Mouse (Mus musculus) heart, embryonic 13.5 days (tissue): ENCODE results near the gene Btbd7. TPM values are rescaled to one million over a fixed set of nuclear protein-coding genes. Genes with fewer than 3 reads are reported as not detected.

Source experiments
- ATAC-seq: fragments of 200-750 bp; cut with Nextera tagmentation; 2 replicates; pipeline ENCODE4 v1.8.0; 2017; ENCODE audit warnings: moderate TSS enrichment; ENCODE audit not compliant: insufficient number of reproducible peaks, low FRiP score, low TSS enrichment; ENCODE audit errors: extremely low read depth
- H3K27ac ChIP-seq: fragments of 300-500 bp; sonication (generic); replicated peaks from 2 replicates; pipeline ENCODE4 v1.5.1; 2015; ENCODE audit warnings: moderate library complexity, mild to moderate bottlenecking, inconsistent platforms
- H3K27me3 ChIP-seq: fragments of 300-500 bp; sonication (generic); replicated peaks from 2 replicates; pipeline ENCODE4 v1.6.1; 2015; ENCODE audit warnings: mild to moderate bottlenecking, inconsistent platforms
- H3K36me3 ChIP-seq: fragments of 300-500 bp; sonication (generic); 2 replicates; pipeline ENCODE4 v1.6.1; 2015; ENCODE audit warnings: mild to moderate bottlenecking, inconsistent platforms
- H3K4me1 ChIP-seq: fragments of 300-500 bp; sonication (generic); 2 replicates; pipeline ENCODE4 v1.6.1; 2015; ENCODE audit warnings: inconsistent platforms
- H3K4me2 ChIP-seq: fragments of 300-500 bp; sonication (generic); 2 replicates; pipeline ENCODE4 v1.6.1; 2015; ENCODE audit warnings: inconsistent platforms, mild to moderate bottlenecking, moderate library complexity
- H3K4me3 ChIP-seq: fragments of 300-500 bp; sonication (generic); 2 replicates; pipeline ENCODE4 v1.5.1; 2015; ENCODE audit warnings: moderate library complexity, mild to moderate bottlenecking, inconsistent platforms
- H3K9ac ChIP-seq: fragments of 300-500 bp; sonication (generic); 2 replicates; pipeline ENCODE4 v1.6.1; 2015; ENCODE audit warnings: inconsistent platforms, mild to moderate bottlenecking, moderate library complexity
- H3K9me3 ChIP-seq: fragments of 300-500 bp; sonication (generic); 2 replicates; pipeline ENCODE4 v1.6.1; 2016; ENCODE audit warnings: inconsistent platforms
- WGBS: fragments of 180-500 bp; shearing (Covaris S2); methylation state at CpG from one replicate; pipeline ENCODE4 v1.1.7; 2015; ENCODE audit warnings: mixed read lengths; 5-methylcytosine and 5-hydroxymethylcytosine counted together
- polyA plus RNA-seq: library from polyadenylated mRNA; unstranded; fragments of >200 nt; fragmentation: Nextera tagmentation; extraction: Ambion mirVana; gene quantifications from 2 replicates; pipeline ENCODE4 v1.2.1, GENCODE M21; 2015

Btbd7 gene
- polyA plus RNA-seq, 1 experiment from 2014 or later: 11.7 TPM

DNA sequence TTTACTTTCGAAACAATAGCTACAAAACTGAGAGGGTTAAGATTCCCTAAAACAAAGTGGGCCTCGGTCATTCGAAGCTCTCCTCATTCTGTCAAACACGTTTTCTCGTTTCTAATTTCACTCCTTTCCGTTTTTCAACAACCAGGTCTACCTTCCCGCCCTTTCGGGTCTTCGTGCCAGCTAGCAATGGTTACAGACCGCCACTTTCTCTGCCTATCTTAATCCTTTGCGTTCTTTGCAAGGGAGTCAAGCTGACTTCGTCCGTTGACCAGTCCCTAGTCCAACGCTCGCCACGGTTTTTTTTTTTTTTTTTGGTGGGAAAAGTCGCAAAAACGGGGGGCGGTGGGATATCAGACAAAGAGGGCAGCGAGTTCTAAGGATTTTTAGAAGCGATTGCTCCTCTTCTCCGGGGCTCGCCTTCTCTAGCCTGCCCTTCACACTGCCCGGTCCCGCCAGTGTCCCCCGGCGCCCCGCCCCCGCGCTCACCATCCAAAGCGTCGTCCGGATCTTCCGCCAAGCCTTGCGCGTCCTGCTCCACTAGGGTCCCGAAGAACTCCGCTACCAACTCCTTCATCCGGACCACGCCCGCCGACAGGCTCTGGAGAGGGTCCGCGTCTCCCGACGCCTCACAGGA lies 121.1 kb downstream of the Btbd7 start:
- Histone ChIP-seq H3K9me3 (no peaks in the 10 kb centered on the region), H3K4me1 (peaks cover 40% of the 10 kb centered on the region), H3K4me3 (peak overlapping the region; percentile 80), H3K27me3 (no peaks in the 10 kb centered on the region), H3K27ac (peak overlapping the region; percentile 92), H3K36me3 (peaks cover 15% of the 10 kb centered on the region), H3K9ac (peak overlapping the region; percentile 95), H3K4me2 (peak overlapping the region; percentile 96)
- ATAC-seq: peak; percentile 76
- under 1% methylated on average over 46 of the region's 46 CpGs for WGBS

- H3K27me3 ChIP-seq: no peaks in the 10 kb centered on the region
- peak overlapping the region; percentile 96 for H3K4me2 ChIP-seq
- peak overlapping the region; percentile 80 for H3K4me3 ChIP-seq
- H3K27ac ChIP-seq: no peak overlapping the region
- H3K9ac ChIP-seq: peak overlapping the region; percentile 95
- ATAC-seq: no peak
- WGBS: 77% methylated on average over 7 of the region's 7 CpGs
- no peaks in the 10 kb centered on the region for H3K9me3 ChIP-seq
- peaks cover 40% of the 10 kb centered on the region for H3K4me1 ChIP-seq
- H3K36me3 ChIP-seq: peaks cover 14% of the 10 kb centered on the region; the same call in 1 of the 2 replicates
Measured at GRCm38 (mm10) chr12:102756304-102756703, 122.0 kb downstream of the Btbd7 start.

DNA sequence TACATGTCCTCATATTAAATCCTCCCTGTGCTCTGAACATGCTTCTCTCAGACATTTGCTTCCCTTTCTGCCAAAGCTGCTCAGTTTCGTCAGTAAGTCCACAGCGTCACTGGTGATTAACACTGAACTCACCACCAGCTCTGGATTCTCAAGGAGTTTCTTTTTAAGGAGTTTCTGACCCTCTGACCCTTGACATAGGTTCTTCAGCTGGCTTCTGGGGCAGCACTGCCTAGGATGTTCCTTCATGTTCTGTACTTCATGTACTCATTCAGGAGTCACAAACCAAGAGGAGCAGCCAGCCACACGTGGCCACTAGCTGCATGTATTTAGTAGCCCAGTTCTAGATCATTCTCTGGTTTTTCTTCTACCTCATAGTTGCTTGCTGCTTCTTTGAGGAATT lies 130.0 kb downstream of the Btbd7 start:
- H3K27me3 ChIP-seq: no peaks in the 10 kb centered on the region
- H3K4me2 ChIP-seq: no peak overlapping the region
- H3K36me3 ChIP-seq: peaks cover 30% of the 10 kb centered on the region
- no peak overlapping the region for H3K9ac ChIP-seq
- H3K27ac ChIP-seq: no peak overlapping the region
- H3K9me3 ChIP-seq: no peaks in the 10 kb centered on the region
- H3K4me3 ChIP-seq: no peak overlapping the region
- H3K4me1 ChIP-seq: peaks cover 14% of the 10 kb centered on the region
- no peak for ATAC-seq
- WGBS: 79% methylated on average over 3 of the region's 3 CpGs

GRCm38 (mm10) chr12:102744839-102745238 lies 133.4 kb downstream of the Btbd7 start:
- Histone ChIP-seq H3K27ac (peak overlapping the region; percentile 93; the same call in 1 of the 2 replicates), H3K4me3 (peak overlapping the region; percentile 71), H3K4me2 (peak overlapping the region; percentile 92), H3K36me3 (peaks cover 29% of the 10 kb centered on the region), H3K9ac (peak overlapping the region; percentile 88), H3K27me3 (no peaks in the 10 kb centered on the region), H3K9me3 (no peaks in the 10 kb centered on the region), H3K4me1 (peaks cover 26% of the 10 kb centered on the region)
- ATAC-seq: no peak
- 46% methylated on average over 6 of the region's 6 CpGs for WGBS

GRCm38 (mm10) chr12:102743589-102744574 lies 134.4 kb downstream of the Btbd7 start, which contains the start of the genes Moap1 and Tmem251:
Moap1 (minus strand) TSS chr12:102743661.
Tmem251 (plus strand) TSS chr12:102743762.
- WGBS: under 1% methylated on average over 62 of the region's 63 CpGs
- peak within 1 kb of the TSS; percentile 93 for H3K27ac ChIP-seq
- H3K4me3 ChIP-seq: peak within 1 kb of the TSS; percentile 71
- peaks cover 30% of the 10 kb centered on the region for H3K4me1 ChIP-seq
- peak; percentile 95 for ATAC-seq
- H3K9me3 ChIP-seq: no peaks in the 10 kb centered on the region
- H3K4me2 ChIP-seq: peak within 1 kb of the TSS; percentile 92
- peak within 1 kb of the TSS; percentile 88 for H3K9ac ChIP-seq
- peaks cover 24% of the 10 kb centered on the region for H3K36me3 ChIP-seq
- H3K27me3 ChIP-seq: no peaks in the 10 kb centered on the region

- Histone ChIP-seq H3K36me3 (peaks cover 16% of the 10 kb centered on the region; the same call in 1 of the 2 replicates), H3K4me1 (peaks cover 30% of the 10 kb centered on the region), H3K4me3 (peak overlapping the region; percentile 71), H3K9me3 (no peaks in the 10 kb centered on the region), H3K27me3 (no peaks in the 10 kb centered on the region), H3K4me2 (peak overlapping the region; percentile 92), H3K9ac (peak overlapping the region; percentile 88), H3K27ac (peak overlapping the region; percentile 93)
- ATAC-seq: no peak
- under 1% methylated on average over 33 of the region's 33 CpGs for WGBS
Measured at GRCm38 (mm10) chr12:102743036-102743588, 135.2 kb downstream of the Btbd7 start.

GRCm38 (mm10) chr12:102742056-102742455 lies 136.2 kb downstream of the Btbd7 start:
- H3K36me3 ChIP-seq: peaks cover 9% of the 10 kb centered on the region; the same call in 1 of the 2 replicates
- no peaks in the 10 kb centered on the region for H3K9me3 ChIP-seq
- H3K4me1 ChIP-seq: peaks cover 30% of the 10 kb centered on the region
- 56% methylated on average over 7 of the region's 7 CpGs for WGBS
- H3K27ac ChIP-seq: no peak overlapping the region
- H3K4me3 ChIP-seq: peak overlapping the region; percentile 71; the same call in 1 of the 2 replicates
- H3K4me2 ChIP-seq: no peak overlapping the region
- H3K9ac ChIP-seq: 0 out of 2 replicates have a peak overlapping the region, but pooled peaks have one; percentile 14
- no peak for ATAC-seq
- no peaks in the 10 kb centered on the region for H3K27me3 ChIP-seq

GRCm38 (mm10) chr12:102740285-102740684 lies 138.0 kb downstream of the Btbd7 start:
- Histone ChIP-seq H3K4me2 (no peak overlapping the region), H3K27me3 (no peaks in the 10 kb centered on the region), H3K27ac (no peak overlapping the region), H3K9ac (no peak overlapping the region), H3K4me1 (peaks cover 27% of the 10 kb centered on the region), H3K4me3 (no peak overlapping the region), H3K9me3 (no peaks in the 10 kb centered on the region), H3K36me3 (peaks cover 4% of the 10 kb centered on the region; the same call in 1 of the 2 replicates)
- ATAC-seq: no peak
- 61% methylated on average over 3 of the region's 3 CpGs for WGBS

GRCm38 (mm10) chr12:102739096-102739495 lies 139.2 kb downstream of the Btbd7 start:
- Histone ChIP-seq H3K4me2 (no peak overlapping the region), H3K9me3 (no peaks in the 10 kb centered on the region), H3K9ac (0 out of 2 replicates have a peak overlapping the region, but pooled peaks have one; percentile 28), H3K27ac (no peak overlapping the region), H3K4me1 (peaks cover 18% of the 10 kb centered on the region), H3K27me3 (no peaks in the 10 kb centered on the region), H3K36me3 (peaks cover 4% of the 10 kb centered on the region; the same call in 1 of the 2 replicates), H3K4me3 (no peak overlapping the region)
- ATAC-seq: no peak
- 49% methylated on average over 5 of the region's 5 CpGs for WGBS

- whole genome bisulfite sequencing: 2% methylated on average over 5 of the region's 5 CpGs
Measured at GRCm38 (mm10) chr12:102733381-102733780, 144.9 kb downstream of the Btbd7 start.

More at GRCm38 (mm10) chr12:102733381-102733780, 144.9 kb downstream of the Btbd7 start:
- no peaks in the 10 kb centered on the region for H3K27me3 ChIP-seq
- H3K4me1 ChIP-seq: peaks cover 19% of the 10 kb centered on the region
- H3K9ac ChIP-seq: no peak overlapping the region
- no peak overlapping the region for H3K4me2 ChIP-seq
- no peaks in the 10 kb centered on the region for H3K9me3 ChIP-seq
- H3K4me3 ChIP-seq: no peak overlapping the region
- no peak overlapping the region for H3K27ac ChIP-seq
- no peak for ATAC-seq
- H3K36me3 ChIP-seq: no peaks in the 10 kb centered on the region
